Mouse (Mus musculus): Measurements from ENCODE around the gene Heatr9. TPM values are rescaled to one million over a fixed set of nuclear protein-coding genes. Genes with fewer than 3 reads are reported as not detected.

Heatr9 gene
- polyA plus RNA-seq (2014; fragmentation: Nextera tagmentation; extraction: Ambion mirVana), result not detected in 2 replicates

DNA sequence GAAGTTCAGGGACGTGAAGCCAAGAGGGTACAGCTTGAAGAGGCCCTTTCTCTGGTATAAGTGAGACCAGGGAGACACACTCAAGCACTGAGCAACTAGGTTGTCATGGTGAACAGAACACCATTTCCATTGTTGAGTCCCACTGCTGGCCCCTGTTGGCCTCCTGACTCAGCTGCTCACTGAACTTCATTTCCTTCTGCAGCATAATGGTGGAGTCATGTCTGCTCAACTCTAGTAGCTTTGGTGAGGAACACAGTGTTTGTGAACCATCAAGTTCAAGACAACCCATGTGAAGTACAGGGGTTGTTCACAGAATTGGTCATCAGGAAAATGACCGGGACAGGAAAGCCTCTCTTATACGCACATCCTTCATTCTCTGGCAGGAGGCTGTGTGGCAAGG lies at the start of gene Heatr9:
Gene Heatr9 (minus strand): TSS at position 101 of the 400 bp plus-strand sequence.
- DNase-seq (no peak), ATAC-seq (ENCODE audit: low FRiP score, low TSS enrichment) (no peak)
- 91% methylated on average over 3 of the region's 3 CpGs for WGBS
- no peaks in the 10 kb centered on the region for H3K9me3 ChIP-seq (ENCODE audit: control insufficient read depth, low read length)
- H3K9ac ChIP-seq (replicated peaks; ENCODE audit: low read length), result no peak within 1 kb of the TSS
- H3K36me3 ChIP-seq (ENCODE audit: control insufficient read depth, insufficient read depth, low read length), result 0 out of 2 replicates have a peak, but pooled peaks cover 6% of the 10 kb centered on the region
- no peak within 1 kb of the TSS for H3K4me3 ChIP-seq (replicated peaks; ENCODE audit: low read depth, low read length)
- H3K27me3 ChIP-seq (ENCODE audit: control insufficient read depth, insufficient read depth, low read length), result no peaks in the 10 kb centered on the region
- H3K27ac ChIP-seq (replicated peaks; ENCODE audit: low read depth, low read length), result no peak within 1 kb of the TSS
- no peak within 1 kb of the TSS for H3K4me2 ChIP-seq (ENCODE audit: low read length)
- no peaks in the 10 kb centered on the region for H3K4me1 ChIP-seq (ENCODE audit: control insufficient read depth, insufficient read depth, low read length)

DNA sequence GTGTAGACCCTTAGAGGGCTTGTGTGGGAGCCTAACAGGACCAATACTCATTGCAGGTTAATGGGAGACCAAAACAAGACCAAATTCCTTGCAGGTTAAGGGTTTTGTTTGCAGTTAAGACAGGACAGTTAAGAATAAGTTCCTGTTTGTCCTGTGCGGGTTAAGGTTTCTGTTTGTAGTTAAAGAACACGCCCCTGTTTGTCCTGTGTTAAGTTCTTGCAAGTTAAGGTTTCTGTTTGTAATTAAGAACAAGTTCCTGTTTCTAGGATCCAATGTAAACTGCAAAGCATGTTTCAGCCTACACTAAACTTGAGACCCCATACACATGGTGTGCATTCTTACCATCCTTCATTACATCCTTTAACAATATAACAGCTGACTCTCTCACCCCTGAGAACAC lies 48.2 kb upstream of the Heatr9 start:
- H3K36me3 ChIP-seq (ENCODE audit: control insufficient read depth, insufficient read depth, low read length), result no peaks in the 10 kb centered on the region
- ATAC-seq (ENCODE audit: low FRiP score, low TSS enrichment), result no peak
- no peak overlapping the region for H3K27ac ChIP-seq (replicated peaks; ENCODE audit: low read depth, low read length)
- no peaks in the 10 kb centered on the region for H3K4me1 ChIP-seq (ENCODE audit: control insufficient read depth, insufficient read depth, low read length)
- no peaks in the 10 kb centered on the region for H3K27me3 ChIP-seq (ENCODE audit: control insufficient read depth, insufficient read depth, low read length)
- H3K9me3 ChIP-seq (ENCODE audit: control insufficient read depth, low read length), result no peaks in the 10 kb centered on the region
- H3K4me3 ChIP-seq (replicated peaks; ENCODE audit: low read depth, low read length), result no peak overlapping the region
- DNase-seq, result no peak
- H3K9ac ChIP-seq (replicated peaks; ENCODE audit: low read length), result no peak overlapping the region
- no peak overlapping the region for H3K4me2 ChIP-seq (ENCODE audit: low read length)
- WGBS, result 91% methylated on average over 2 of the region's 2 CpGs

DNA sequence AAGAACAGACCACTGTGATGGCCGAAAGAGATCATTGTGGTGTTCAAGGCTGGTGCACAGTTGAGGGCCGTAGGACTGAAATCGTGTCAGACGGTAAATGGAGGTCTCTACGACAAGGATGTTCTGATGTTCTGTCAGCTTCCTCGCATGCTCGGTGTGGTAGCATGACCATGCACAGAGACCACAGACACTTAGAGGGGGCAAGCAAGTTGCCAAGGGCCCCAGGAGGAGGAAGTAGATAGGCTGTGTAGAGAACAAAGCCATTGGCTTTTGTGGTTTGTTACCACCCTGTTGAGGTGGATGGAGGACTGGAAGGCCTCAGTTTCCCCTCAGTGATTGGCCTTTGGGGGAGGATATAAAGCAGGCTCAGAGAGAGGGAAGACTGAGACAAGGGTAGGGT lies 47.3 kb upstream of the Heatr9 start:
- Histone ChIP-seq H3K9ac (replicated peaks; ENCODE audit: low read length) (no peak overlapping the region), H3K9me3 (ENCODE audit: control insufficient read depth, low read length) (no peaks in the 10 kb centered on the region), H3K27ac (replicated peaks; ENCODE audit: low read depth, low read length) (no peak overlapping the region), H3K4me2 (ENCODE audit: low read length) (no peak overlapping the region), H3K4me1 (ENCODE audit: control insufficient read depth, insufficient read depth, low read length) (no peaks in the 10 kb centered on the region), H3K36me3 (ENCODE audit: control insufficient read depth, insufficient read depth, low read length) (no peaks in the 10 kb centered on the region), H3K4me3 (replicated peaks; ENCODE audit: low read depth, low read length) (no peak overlapping the region), H3K27me3 (ENCODE audit: control insufficient read depth, insufficient read depth, low read length) (no peaks in the 10 kb centered on the region)
- ATAC-seq (ENCODE audit: low FRiP score, low TSS enrichment), result no peak
- 92% methylated on average over 7 of the region's 7 CpGs for WGBS
- DNase-seq, result no peak

DNA sequence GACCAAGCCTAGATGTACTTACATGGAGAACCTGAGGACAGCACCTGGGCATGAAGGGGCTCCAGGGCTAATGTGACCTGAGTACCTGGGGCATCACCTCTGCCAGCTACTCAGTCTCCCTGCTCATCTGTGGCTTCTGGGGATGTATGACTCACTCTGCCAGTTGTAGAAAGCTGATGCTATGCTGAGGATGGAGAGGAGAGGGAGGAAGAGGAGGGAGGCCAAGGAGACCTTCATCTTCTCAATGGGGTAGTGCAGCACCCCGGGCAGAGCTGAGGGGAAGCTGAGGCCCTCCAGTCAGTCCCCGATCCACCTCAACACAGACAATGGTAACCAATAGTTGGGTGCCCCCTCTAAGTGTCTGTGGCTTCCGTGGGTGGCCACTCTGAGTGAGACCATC lies 46.8 kb upstream of the Heatr9 start:
- no peak overlapping the region for H3K27ac ChIP-seq (replicated peaks; ENCODE audit: low read depth, low read length)
- WGBS, result 86% methylated on average over 3 of the region's 3 CpGs
- DNase-seq, result no peak

DNA sequence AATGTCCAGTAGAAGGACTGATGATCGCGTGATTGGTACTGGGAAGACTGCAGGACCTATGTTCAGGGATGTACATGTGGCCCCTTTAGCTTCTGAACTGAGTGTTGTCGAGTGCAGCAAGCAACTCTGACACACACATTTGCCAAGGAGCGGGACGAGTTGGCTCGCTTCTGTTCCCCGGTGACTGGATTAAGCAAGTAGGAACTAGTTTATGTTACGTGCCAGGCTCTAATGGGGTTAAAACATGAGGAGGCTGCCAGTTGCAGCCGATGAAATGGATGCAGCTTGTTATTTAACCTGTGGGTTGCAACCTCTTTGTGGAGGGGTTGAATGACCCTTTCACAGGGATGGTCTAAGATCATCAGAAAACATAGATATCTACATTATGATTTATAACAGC lies 46.1 kb upstream of the Heatr9 start:
- H3K36me3 ChIP-seq (ENCODE audit: control insufficient read depth, insufficient read depth, low read length), result no peaks in the 10 kb centered on the region
- H3K27me3 ChIP-seq (ENCODE audit: control insufficient read depth, insufficient read depth, low read length), result no peaks in the 10 kb centered on the region
- no peak overlapping the region for H3K4me3 ChIP-seq (replicated peaks; ENCODE audit: low read depth, low read length)
- no peak overlapping the region for H3K9ac ChIP-seq (replicated peaks; ENCODE audit: low read length)
- ATAC-seq (ENCODE audit: low FRiP score, low TSS enrichment) (no peak), DNase-seq (no peak)
- no peaks in the 10 kb centered on the region for H3K9me3 ChIP-seq (ENCODE audit: control insufficient read depth, low read length)
- no peaks in the 10 kb centered on the region for H3K4me1 ChIP-seq (ENCODE audit: control insufficient read depth, insufficient read depth, low read length)
- H3K27ac ChIP-seq (replicated peaks; ENCODE audit: low read depth, low read length), result no peak overlapping the region
- H3K4me2 ChIP-seq (ENCODE audit: low read length), result no peak overlapping the region
- 91% methylated on average over 9 of the region's 9 CpGs for WGBS

More for the DNA sequence above, 46.8 kb upstream of the Heatr9 start:
- H3K36me3 ChIP-seq (ENCODE audit: control insufficient read depth, insufficient read depth, low read length), result no peaks in the 10 kb centered on the region
- H3K9ac ChIP-seq (replicated peaks; ENCODE audit: low read length), result no peak overlapping the region
- H3K27me3 ChIP-seq (ENCODE audit: control insufficient read depth, insufficient read depth, low read length), result no peaks in the 10 kb centered on the region
- H3K9me3 ChIP-seq (ENCODE audit: control insufficient read depth, low read length), result no peaks in the 10 kb centered on the region
- H3K4me1 ChIP-seq (ENCODE audit: control insufficient read depth, insufficient read depth, low read length), result no peaks in the 10 kb centered on the region
- ATAC-seq (ENCODE audit: low FRiP score, low TSS enrichment), result no peak
- no peak overlapping the region for H3K4me3 ChIP-seq (replicated peaks; ENCODE audit: low read depth, low read length)
- H3K4me2 ChIP-seq (ENCODE audit: low read length), result no peak overlapping the region

DNA sequence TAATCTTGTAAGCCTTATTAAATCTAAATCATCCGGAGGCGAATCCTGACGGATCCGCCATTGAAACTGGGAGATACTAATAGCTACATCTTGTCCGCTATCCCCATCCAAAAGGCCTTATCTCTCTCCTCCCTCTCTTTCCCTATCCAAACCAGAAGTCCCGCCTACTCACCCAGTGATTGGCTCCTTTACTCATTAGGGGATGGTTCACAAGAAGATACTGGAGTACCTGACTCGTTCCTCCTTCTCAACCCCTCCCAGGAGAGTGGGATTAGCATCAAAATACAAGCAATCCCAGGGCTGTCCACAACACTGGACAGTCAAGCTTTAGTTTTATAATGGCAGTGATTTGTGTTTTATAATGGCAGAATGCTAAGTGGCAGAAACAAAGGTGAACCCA lies 45.3 kb upstream of the Heatr9 start:
- Histone ChIP-seq H3K4me1 (ENCODE audit: control insufficient read depth, insufficient read depth, low read length) (no peaks in the 10 kb centered on the region), H3K9ac (replicated peaks; ENCODE audit: low read length) (no peak overlapping the region), H3K9me3 (ENCODE audit: control insufficient read depth, low read length) (no peaks in the 10 kb centered on the region), H3K4me3 (replicated peaks; ENCODE audit: low read depth, low read length) (no peak overlapping the region), H3K4me2 (ENCODE audit: low read length) (no peak overlapping the region), H3K27ac (replicated peaks; ENCODE audit: low read depth, low read length) (no peak overlapping the region), H3K27me3 (ENCODE audit: control insufficient read depth, insufficient read depth, low read length) (no peaks in the 10 kb centered on the region), H3K36me3 (ENCODE audit: control insufficient read depth, insufficient read depth, low read length) (no peaks in the 10 kb centered on the region)
- WGBS, result 69% methylated on average over 7 of the region's 7 CpGs
- no peak for DNase-seq
- no peak for ATAC-seq (ENCODE audit: low FRiP score, low TSS enrichment)

DNA sequence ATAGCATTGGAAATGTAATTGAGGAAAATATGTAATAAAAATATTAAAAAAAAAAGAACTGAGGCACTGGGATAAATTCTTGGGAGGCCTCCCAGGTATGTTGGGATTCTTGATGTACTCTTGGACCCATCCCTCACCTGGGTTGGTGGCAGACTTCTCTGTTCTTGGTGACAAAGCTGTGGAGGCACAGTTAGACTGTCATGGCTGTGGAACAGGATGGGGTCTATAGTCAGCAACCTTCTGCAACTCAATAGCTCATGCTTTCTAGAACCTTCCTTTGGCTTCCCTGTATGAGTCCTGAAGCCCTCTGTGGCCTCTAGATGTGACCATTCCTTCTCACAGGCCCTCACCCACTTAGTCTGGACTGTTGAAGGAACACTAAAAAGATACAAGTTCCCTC lies 44.6 kb upstream of the Heatr9 start:
- no peaks in the 10 kb centered on the region for H3K36me3 ChIP-seq (ENCODE audit: control insufficient read depth, insufficient read depth, low read length)
- no peak overlapping the region for H3K9ac ChIP-seq (replicated peaks; ENCODE audit: low read length)
- H3K4me1 ChIP-seq (ENCODE audit: control insufficient read depth, insufficient read depth, low read length), result no peaks in the 10 kb centered on the region
- no peaks in the 10 kb centered on the region for H3K27me3 ChIP-seq (ENCODE audit: control insufficient read depth, insufficient read depth, low read length)
- ATAC-seq (ENCODE audit: low FRiP score, low TSS enrichment) (no peak), DNase-seq (no peak)
- H3K27ac ChIP-seq (replicated peaks; ENCODE audit: low read depth, low read length), result no peak overlapping the region
- H3K4me3 ChIP-seq (replicated peaks; ENCODE audit: low read depth, low read length), result no peak overlapping the region
- H3K4me2 ChIP-seq (ENCODE audit: low read length), result no peak overlapping the region
- H3K9me3 ChIP-seq (ENCODE audit: control insufficient read depth, low read length), result no peaks in the 10 kb centered on the region

DNA sequence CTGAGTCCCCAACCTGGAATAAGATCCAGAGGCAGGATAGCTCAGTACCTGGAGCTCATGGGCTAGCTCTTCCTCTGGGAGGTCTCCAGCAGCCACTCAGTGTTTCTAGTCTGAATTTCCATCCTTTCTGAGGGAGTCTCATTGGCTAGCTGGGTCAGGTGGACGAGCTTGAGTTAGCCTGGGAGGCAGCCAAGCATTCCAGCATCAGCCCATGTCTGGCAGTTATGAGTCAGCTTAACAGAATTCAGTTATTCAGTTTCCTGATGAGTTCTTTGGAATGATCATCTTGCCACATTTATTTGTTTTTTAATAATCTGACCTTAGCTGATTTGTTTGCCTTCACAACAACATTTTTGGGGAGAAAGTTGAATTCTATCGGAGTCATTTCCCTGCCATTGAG lies 41.8 kb upstream of the Heatr9 start:
- WGBS, result 74% methylated on average over 2 of the region's 2 CpGs
- no peak overlapping the region for H3K9ac ChIP-seq (replicated peaks; ENCODE audit: low read length)
- no peak for DNase-seq
- H3K36me3 ChIP-seq (ENCODE audit: control insufficient read depth, insufficient read depth, low read length), result no peaks in the 10 kb centered on the region
- no peak overlapping the region for H3K4me3 ChIP-seq (replicated peaks; ENCODE audit: low read depth, low read length)
- H3K9me3 ChIP-seq (ENCODE audit: control insufficient read depth, low read length), result no peaks in the 10 kb centered on the region
- H3K27me3 ChIP-seq (ENCODE audit: control insufficient read depth, insufficient read depth, low read length), result no peaks in the 10 kb centered on the region
- no peak for ATAC-seq (ENCODE audit: low FRiP score, low TSS enrichment)
- no peak overlapping the region for H3K4me2 ChIP-seq (ENCODE audit: low read length)
- no peaks in the 10 kb centered on the region for H3K4me1 ChIP-seq (ENCODE audit: control insufficient read depth, insufficient read depth, low read length)
- no peak overlapping the region for H3K27ac ChIP-seq (replicated peaks; ENCODE audit: low read depth, low read length)

DNA sequence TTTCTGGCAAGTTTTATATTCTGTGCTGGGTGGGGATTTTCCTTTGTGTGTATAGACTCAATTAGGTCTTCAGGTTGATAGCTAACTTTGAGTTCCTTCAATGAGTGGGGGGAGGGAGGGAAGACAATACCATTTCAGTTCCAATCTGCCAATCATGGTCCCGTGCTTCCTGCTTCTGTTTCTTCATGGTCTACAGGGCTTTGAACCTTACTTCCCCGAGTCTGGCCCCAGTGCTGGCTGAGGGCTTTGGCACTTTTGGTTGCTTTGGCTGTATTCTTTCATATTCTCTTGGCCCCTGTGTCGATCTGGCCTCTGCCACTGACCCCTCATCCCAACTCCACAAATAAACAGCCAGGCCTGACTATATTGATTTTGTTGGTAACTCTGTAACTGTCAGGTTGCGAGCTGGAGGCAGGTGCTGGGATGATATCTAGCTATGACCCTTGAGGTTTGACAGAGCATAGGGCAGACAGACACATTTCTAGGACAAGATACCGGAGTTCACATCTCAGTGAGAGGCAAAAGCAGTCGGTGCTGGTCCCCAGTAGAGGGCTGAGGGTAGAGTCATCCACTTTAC lies 40.4 kb upstream of the Heatr9 start:
- DNase-seq (no peak), ATAC-seq (ENCODE audit: low FRiP score, low TSS enrichment) (no peak)
- Histone ChIP-seq H3K4me1 (ENCODE audit: control insufficient read depth, insufficient read depth, low read length) (no peaks in the 10 kb centered on the region), H3K9me3 (ENCODE audit: control insufficient read depth, low read length) (no peaks in the 10 kb centered on the region), H3K27ac (replicated peaks; ENCODE audit: low read depth, low read length) (no peak overlapping the region), H3K4me2 (ENCODE audit: low read length) (no peak overlapping the region), H3K9ac (replicated peaks; ENCODE audit: low read length) (no peak overlapping the region), H3K36me3 (ENCODE audit: control insufficient read depth, insufficient read depth, low read length) (no peaks in the 10 kb centered on the region), H3K27me3 (ENCODE audit: control insufficient read depth, insufficient read depth, low read length) (no peaks in the 10 kb centered on the region), H3K4me3 (replicated peaks; ENCODE audit: low read depth, low read length) (no peak overlapping the region)
- whole genome bisulfite sequencing, result 79% methylated on average over 6 of the region's 6 CpGs
